Mouse (Mus musculus): ENCODE data around the gene Kirrel3. TPM values are rescaled to one million over a fixed set of nuclear protein-coding genes. Genes with fewer than 3 reads are reported as not detected.

Gene Kirrel3
- polyA plus RNA-seq, 1 experiment, result not detected

DNA sequence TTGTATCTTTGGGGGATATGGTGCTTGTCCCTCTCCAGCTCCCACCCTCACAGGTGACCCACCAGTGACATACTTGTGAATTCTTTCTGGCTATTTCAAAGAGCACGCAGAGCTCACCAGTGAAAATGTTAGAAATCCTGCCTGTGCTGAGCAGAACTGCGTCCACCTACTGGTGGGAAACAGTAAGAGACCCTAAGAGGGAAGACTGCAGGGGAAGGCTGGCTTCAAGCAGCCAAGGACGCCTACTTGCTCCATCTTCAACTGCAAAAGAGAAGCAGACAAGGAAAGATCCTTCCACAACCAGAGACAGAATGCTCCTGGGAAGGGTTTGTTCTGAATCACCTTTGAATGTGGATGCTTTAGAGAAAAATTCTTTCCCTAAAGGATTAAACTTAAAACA lies 16.5 kb upstream of the Kirrel3 start:
- no peak for TF ChIP-seq FLI1 (IDR thresholded peaks at IDR 0.05; ENCODE audit: low read length)
- no peak for TF ChIP-seq GATA1 (IDR thresholded peaks at IDR 0.05; ENCODE audit: borderline replicate concordance, low read length)
- no peaks in the 10 kb centered on the region for H3K27me3 ChIP-seq (replicated peaks)
- no peaks in the 10 kb centered on the region for H3K4me1 ChIP-seq
- H3K4me3 ChIP-seq (replicated peaks), result no peak overlapping the region
- no peaks in the 10 kb centered on the region for H3K36me3 ChIP-seq (replicated peaks; ENCODE audit: low read length)
- no peaks in the 10 kb centered on the region; the same call in 1 of the 2 replicates for H3K9me3 ChIP-seq

DNA sequence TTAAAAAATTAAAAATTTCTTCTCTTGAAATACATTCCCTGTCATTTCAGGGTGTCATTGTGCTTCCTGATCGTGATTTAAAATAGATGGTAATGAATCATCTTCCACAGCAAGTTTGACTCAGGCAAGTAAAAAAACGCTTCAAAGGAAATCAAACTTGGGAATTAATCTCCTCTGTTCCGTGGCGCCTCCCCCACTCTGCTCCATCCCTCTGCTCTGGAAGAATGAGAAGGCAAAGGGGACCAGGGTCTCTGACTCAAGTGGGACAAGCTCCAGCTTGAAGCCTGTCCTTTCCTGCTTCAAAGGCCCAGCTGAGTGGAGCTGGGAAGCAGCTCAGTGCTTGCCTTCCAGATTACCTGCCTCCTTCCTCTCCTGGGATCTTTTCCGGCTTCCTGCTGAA lies 9.5 kb upstream of the Kirrel3 start:
- TF ChIP-seq FLI1 (IDR thresholded peaks at IDR 0.05; ENCODE audit: low read length) (no peak), GATA1 (IDR thresholded peaks at IDR 0.05; ENCODE audit: borderline replicate concordance, low read length) (no peak)
- H3K4me1 ChIP-seq, result no peaks in the 10 kb centered on the region
- no peaks in the 10 kb centered on the region for H3K27me3 ChIP-seq (replicated peaks)
- no peaks in the 10 kb centered on the region; the same call in 1 of the 2 replicates for H3K9me3 ChIP-seq
- no peak overlapping the region for H3K4me3 ChIP-seq (replicated peaks)
- no peaks in the 10 kb centered on the region for H3K36me3 ChIP-seq (replicated peaks; ENCODE audit: low read length)

DNA sequence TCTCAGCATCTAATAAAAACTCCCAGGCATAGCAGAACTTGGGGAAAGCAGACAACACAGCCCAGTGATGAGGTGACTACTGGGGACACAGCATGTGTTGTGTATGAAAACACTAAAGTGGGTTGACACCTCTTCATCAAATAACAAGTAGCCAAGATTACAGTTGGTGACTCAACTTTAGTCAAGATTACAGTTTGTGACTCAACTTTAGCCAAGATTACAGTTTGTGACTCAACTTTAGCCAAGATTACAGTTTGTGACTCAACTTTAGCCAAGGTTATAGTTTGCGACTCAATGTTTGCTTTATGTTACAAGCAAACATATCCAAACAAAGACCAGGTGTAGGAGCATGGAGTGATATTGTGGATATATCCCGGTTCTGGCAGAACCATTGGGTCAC lies 7.2 kb upstream of the Kirrel3 start:
- TF ChIP-seq FLI1 (IDR thresholded peaks at IDR 0.05; ENCODE audit: low read length) (no peak), GATA1 (IDR thresholded peaks at IDR 0.05; ENCODE audit: borderline replicate concordance, low read length) (no peak)

DNA sequence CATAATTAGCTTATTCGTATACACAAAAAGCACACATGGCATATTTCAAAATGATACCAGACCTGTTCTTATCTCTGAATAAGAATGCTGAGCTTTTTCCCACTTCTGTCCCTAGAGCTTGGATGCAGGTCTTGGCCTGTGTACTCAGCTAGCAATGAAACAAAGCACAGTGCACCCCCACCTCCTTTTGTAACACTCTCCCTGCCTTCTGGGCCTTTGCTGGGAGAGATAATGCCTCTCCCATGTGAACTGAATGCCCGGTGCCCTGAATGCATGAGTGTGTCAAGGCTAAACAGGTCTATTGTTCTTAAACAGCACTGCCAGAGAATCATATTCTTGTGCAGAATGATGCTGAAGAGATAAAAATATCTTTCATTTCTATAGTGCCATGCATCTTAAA lies 2.5 kb upstream of the Kirrel3 start:
- H3K27me3 ChIP-seq (replicated peaks), result peaks cover 39% of the 10 kb centered on the region
- H3K36me3 ChIP-seq (replicated peaks; ENCODE audit: low read length), result no peaks in the 10 kb centered on the region
- H3K4me3 ChIP-seq (replicated peaks), result no peak overlapping the region
- TF ChIP-seq GATA1 (IDR thresholded peaks at IDR 0.05; ENCODE audit: borderline replicate concordance, low read length) (no peak), FLI1 (IDR thresholded peaks at IDR 0.05; ENCODE audit: low read length) (no peak)
- H3K9me3 ChIP-seq, result no peaks in the 10 kb centered on the region; the same call in 1 of the 2 replicates
- peaks cover 6% of the 10 kb centered on the region for H3K4me1 ChIP-seq

More for the DNA sequence above, 7.2 kb upstream of the Kirrel3 start:
- H3K9me3 ChIP-seq, result no peaks in the 10 kb centered on the region; the same call in 1 of the 2 replicates
- H3K36me3 ChIP-seq (replicated peaks; ENCODE audit: low read length), result no peaks in the 10 kb centered on the region
- no peaks in the 10 kb centered on the region for H3K4me1 ChIP-seq
- H3K4me3 ChIP-seq (replicated peaks), result no peak overlapping the region
- peaks cover 1% of the 10 kb centered on the region for H3K27me3 ChIP-seq (replicated peaks)

DNA sequence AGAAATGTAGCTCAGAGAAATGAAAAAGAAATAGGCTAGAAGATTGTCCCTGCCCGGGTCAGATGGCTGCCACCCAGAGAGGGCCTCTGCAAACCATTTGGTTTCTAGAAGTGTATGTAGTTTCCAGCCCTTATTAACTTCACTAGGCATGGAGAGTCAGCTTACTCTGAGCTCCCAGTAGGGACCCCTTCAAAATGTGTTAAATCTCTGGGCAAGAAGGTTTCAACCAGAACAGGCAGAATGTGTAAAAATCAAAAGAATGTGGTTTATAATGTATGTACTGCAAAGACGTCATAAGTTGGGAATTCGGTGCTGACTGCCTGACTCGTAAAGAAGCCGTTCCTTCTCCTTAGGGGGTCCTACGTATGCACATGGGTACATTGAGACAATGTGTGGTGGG lies 1.0 kb upstream of the Kirrel3 start:
- TF ChIP-seq GATA1 (IDR thresholded peaks at IDR 0.05; ENCODE audit: borderline replicate concordance, low read length) (no peak), FLI1 (IDR thresholded peaks at IDR 0.05; ENCODE audit: low read length) (no peak)
- no peaks in the 10 kb centered on the region for H3K36me3 ChIP-seq (replicated peaks; ENCODE audit: low read length)
- H3K4me3 ChIP-seq (replicated peaks), result no peak overlapping the region
- H3K9me3 ChIP-seq, result no peaks in the 10 kb centered on the region; the same call in 1 of the 2 replicates
- H3K4me1 ChIP-seq, result peaks cover 20% of the 10 kb centered on the region
- peaks cover 53% of the 10 kb centered on the region for H3K27me3 ChIP-seq (replicated peaks)

DNA sequence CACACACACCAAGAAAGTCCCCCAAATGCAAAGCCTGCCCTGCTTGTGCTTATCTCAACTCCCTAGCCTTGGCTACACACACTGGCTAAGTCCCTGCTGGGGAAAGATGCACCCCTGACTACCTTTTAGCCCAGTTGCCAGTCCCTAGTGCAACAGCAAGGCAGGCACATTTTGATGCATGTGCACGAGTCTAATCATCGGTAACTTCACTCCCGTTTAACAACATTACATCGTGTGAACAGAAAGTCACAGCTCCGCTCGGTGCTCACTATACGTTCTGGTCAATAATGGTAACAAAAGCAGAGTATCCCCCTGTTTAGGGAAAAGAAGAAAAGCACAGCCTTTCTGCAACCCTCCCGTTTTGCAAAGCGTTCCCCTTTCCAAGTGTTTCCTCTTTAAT lies 2.6 kb downstream of the Kirrel3 start:
- TF ChIP-seq GATA1 (IDR thresholded peaks at IDR 0.05; ENCODE audit: borderline replicate concordance, low read length) (no peak), FLI1 (IDR thresholded peaks at IDR 0.05; ENCODE audit: low read length) (no peak)
- peak overlapping the region; percentile 90 for H3K4me3 ChIP-seq (replicated peaks)
- peaks cover 85% of the 10 kb centered on the region for H3K27me3 ChIP-seq (replicated peaks)
- H3K9me3 ChIP-seq, result no peaks in the 10 kb centered on the region; the same call in 1 of the 2 replicates
- peaks cover 21% of the 10 kb centered on the region for H3K4me1 ChIP-seq
- no peaks in the 10 kb centered on the region for H3K36me3 ChIP-seq (replicated peaks; ENCODE audit: low read length)

DNA sequence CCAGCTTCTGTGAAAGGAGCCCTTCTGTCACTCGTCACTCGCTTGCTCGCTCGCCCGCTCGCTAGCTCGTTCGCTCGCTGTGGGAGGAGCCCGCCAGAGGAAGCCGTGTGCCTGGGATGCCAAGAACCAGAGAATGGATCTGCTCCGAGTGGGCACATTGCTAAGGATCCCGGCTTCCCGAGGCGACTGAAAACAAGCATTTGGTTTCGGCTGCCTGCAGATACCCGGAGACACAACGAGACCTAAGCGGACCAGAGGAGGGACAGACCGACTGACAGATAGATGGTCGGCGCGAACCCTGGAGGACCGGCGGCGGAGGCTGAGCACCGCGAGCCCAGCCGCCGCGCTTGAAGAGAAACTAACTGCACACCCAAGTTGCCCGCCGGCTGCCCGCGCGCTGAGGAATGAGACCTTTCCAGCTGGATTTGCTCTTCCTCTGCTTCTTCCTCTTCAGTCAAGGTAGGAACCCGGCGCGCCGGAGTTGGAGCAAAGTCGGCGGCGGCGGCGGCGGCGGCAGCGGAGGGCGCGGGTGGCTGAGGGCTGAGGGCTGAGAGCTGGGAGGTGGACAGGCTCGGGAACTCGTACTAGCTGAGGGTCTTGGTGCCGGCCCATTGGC lies 3.1 kb downstream of the Kirrel3 start:
- peaks cover 88% of the 10 kb centered on the region for H3K27me3 ChIP-seq (replicated peaks)

DNA sequence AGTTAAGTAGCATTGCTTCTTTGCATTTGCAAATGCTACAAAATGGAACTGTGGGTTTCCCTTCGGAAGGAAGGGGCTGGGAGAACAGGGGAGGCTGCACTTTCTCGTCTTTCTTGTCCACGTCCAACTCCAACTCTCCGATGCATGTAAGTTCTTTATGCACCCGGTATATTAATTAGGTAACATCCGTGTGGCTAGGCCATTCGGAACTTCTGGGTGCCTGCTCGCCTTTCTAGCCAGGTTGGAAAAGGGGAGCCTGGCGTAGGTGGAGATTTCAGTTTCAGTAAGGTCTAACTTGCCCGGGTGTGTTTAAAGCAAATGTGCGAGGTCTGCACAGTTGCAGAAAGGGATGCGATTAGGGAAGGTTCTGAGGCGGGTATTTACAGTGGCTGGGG lies 3.6 kb downstream of the Kirrel3 start:
- Histone ChIP-seq H3K27me3 (replicated peaks) (peaks cover 88% of the 10 kb centered on the region), H3K4me3 (replicated peaks) (peak overlapping the region; percentile 90), H3K36me3 (replicated peaks; ENCODE audit: low read length) (no peaks in the 10 kb centered on the region), H3K9me3 (no peaks in the 10 kb centered on the region; the same call in 1 of the 2 replicates), H3K4me1 (peaks cover 21% of the 10 kb centered on the region)
- TF ChIP-seq GATA1 (IDR thresholded peaks at IDR 0.05; ENCODE audit: borderline replicate concordance, low read length) (no peak), FLI1 (IDR thresholded peaks at IDR 0.05; ENCODE audit: low read length) (no peak)

More for the DNA sequence above, 3.1 kb downstream of the Kirrel3 start:
- H3K4me1 ChIP-seq, result peaks cover 21% of the 10 kb centered on the region
- TF ChIP-seq GATA1 (IDR thresholded peaks at IDR 0.05; ENCODE audit: borderline replicate concordance, low read length) (no peak), FLI1 (IDR thresholded peaks at IDR 0.05; ENCODE audit: low read length) (no peak)
- H3K9me3 ChIP-seq, result no peaks in the 10 kb centered on the region; the same call in 1 of the 2 replicates
- H3K36me3 ChIP-seq (replicated peaks; ENCODE audit: low read length), result no peaks in the 10 kb centered on the region
- H3K4me3 ChIP-seq (replicated peaks), result peak overlapping the region; percentile 90

DNA sequence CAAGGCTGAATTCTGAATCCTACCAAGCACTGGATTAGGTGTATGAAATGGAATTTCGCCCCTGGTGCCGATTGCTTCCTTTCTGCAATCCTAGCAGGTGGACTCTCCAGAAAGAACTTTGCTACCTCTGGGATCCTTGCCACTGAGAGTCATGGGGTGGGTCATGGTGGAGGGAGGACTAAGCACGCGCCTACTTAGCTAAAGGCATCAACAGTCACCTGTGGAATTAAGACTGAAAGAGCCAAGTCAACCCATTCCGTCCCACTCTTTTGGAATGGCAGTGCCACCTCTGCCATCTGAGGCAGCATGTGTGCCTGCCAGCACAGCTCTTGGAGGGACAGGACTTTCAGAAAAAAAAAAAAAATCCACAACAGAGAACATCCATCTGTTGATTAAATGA lies 4.1 kb downstream of the Kirrel3 start:
- peaks cover 21% of the 10 kb centered on the region for H3K4me1 ChIP-seq
- TF ChIP-seq GATA1 (IDR thresholded peaks at IDR 0.05; ENCODE audit: borderline replicate concordance, low read length) (no peak), FLI1 (IDR thresholded peaks at IDR 0.05; ENCODE audit: low read length) (no peak)
- H3K36me3 ChIP-seq (replicated peaks; ENCODE audit: low read length), result no peaks in the 10 kb centered on the region
- peaks cover 88% of the 10 kb centered on the region for H3K27me3 ChIP-seq (replicated peaks)
- no peak overlapping the region for H3K4me3 ChIP-seq (replicated peaks)
- H3K9me3 ChIP-seq, result no peaks in the 10 kb centered on the region; the same call in 1 of the 2 replicates

DNA sequence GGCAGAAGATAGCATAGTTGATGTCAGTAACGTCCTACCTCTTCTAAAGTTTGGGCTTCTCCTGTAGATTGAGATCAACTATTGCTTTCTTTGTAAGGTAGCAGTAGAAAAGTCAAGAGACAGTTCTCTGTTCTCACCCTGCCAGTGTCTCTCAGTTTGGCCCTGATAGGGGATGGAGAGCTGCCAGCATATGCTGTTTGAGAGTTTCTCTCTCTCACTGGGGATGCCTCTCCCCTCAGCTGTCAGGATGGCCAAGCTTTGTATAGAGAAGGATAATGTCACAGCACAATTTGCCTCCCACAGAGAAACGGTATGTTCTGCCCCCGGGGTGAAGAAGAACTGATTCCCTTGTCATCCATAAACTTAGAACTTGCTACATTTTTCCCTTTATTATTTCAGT lies 6.4 kb downstream of the Kirrel3 start:
- peaks cover 75% of the 10 kb centered on the region for H3K27me3 ChIP-seq (replicated peaks)
- H3K4me1 ChIP-seq, result peaks cover 17% of the 10 kb centered on the region
- H3K4me3 ChIP-seq (replicated peaks), result no peak overlapping the region
- no peak for TF ChIP-seq GATA1 (IDR thresholded peaks at IDR 0.05; ENCODE audit: borderline replicate concordance, low read length)
- no peak for TF ChIP-seq FLI1 (IDR thresholded peaks at IDR 0.05; ENCODE audit: low read length)
- H3K36me3 ChIP-seq (replicated peaks; ENCODE audit: low read length), result no peaks in the 10 kb centered on the region
- H3K9me3 ChIP-seq, result no peaks in the 10 kb centered on the region

All from megakaryocyte, embryonic 14.5 days (primary cell).